Mouse (Mus musculus) hindbrain, embryonic 16.5 days (tissue): ENCODE data around the gene Asnsd1. TPM values are rescaled to one million over a fixed set of nuclear protein-coding genes. Genes with fewer than 3 reads are reported as not detected.

Experiments used
- ATAC-seq: fragments of 200-750 bp; cut with Nextera tagmentation; 2 replicates; pipeline ENCODE4 v1.8.0; 2017; ENCODE audit warnings: moderate TSS enrichment, moderate library complexity
- H3K27ac ChIP-seq: fragments of 300-500 bp; sonication (generic); 2 replicates; pipeline ENCODE4 v1.5.1; 2014; ENCODE audit warnings: low read depth, mild to moderate bottlenecking, control low read depth, low read length, moderate library complexity
- H3K27me3 ChIP-seq: fragments of 300-500 bp; sonication (generic); replicated peaks from 2 replicates; pipeline ENCODE4 v1.6.1; 2014; ENCODE audit warnings: low read length; ENCODE audit not compliant: control insufficient read depth, insufficient read depth
- H3K36me3 ChIP-seq: fragments of 300-500 bp; sonication (generic); 2 replicates; pipeline ENCODE4 v1.6.1; 2014; ENCODE audit warnings: mild to moderate bottlenecking, low read length, moderate library complexity, mixed read lengths; ENCODE audit not compliant: control insufficient read depth, insufficient read depth
- H3K4me1 ChIP-seq: fragments of 300-500 bp; sonication (generic); 2 replicates; pipeline ENCODE4 v1.6.1; 2014; ENCODE audit warnings: low read depth, low read length; ENCODE audit not compliant: control insufficient read depth, insufficient read depth
- H3K4me2 ChIP-seq: fragments of 300-500 bp; sonication (generic); 2 replicates; pipeline ENCODE4 v1.6.1; 2014; ENCODE audit warnings: mild to moderate bottlenecking, low read length, control low read depth, moderate library complexity
- H3K4me3 ChIP-seq: fragments of 300-500 bp; sonication (generic); 2 replicates; pipeline ENCODE4 v1.5.1; 2014; ENCODE audit warnings: mild to moderate bottlenecking, low read length, control low read depth, moderate library complexity
- H3K9ac ChIP-seq: fragments of 300-500 bp; sonication (generic); 2 replicates; pipeline ENCODE4 v1.6.1; 2014; ENCODE audit warnings: low read depth, mild to moderate bottlenecking, control low read depth, low read length, moderate library complexity
- H3K9me3 ChIP-seq: fragments of 300-500 bp; sonication (generic); 2 replicates; pipeline ENCODE4 v1.6.1; 2014; ENCODE audit warnings: mild to moderate bottlenecking, low read length, moderate library complexity; ENCODE audit not compliant: control insufficient read depth
- WGBS: fragments of 180-500 bp; shearing (Covaris S2); extraction: QIAGEN DNeasy Blood & Tissue Kit; methylation state at CpG from one replicate; pipeline ENCODE4 v1.1.7; 2014; 5-methylcytosine and 5-hydroxymethylcytosine counted together
- polyA plus RNA-seq: library from polyadenylated mRNA; unstranded; fragments of >200 nt; fragmentation: Nextera tagmentation; extraction: Ambion mirVana; gene quantifications from 2 replicates; pipeline ENCODE4 v1.2.1, GENCODE M21; 2015

The Asnsd1 gene
- polyA plus RNA-seq, 1 experiment from 2014 or later = 52.9 TPM

GRCm38 (mm10) chr1:53300506-53300905 lies 52.0 kb downstream of the Asnsd1 start:
- Histone ChIP-seq H3K27me3 (no peaks in the 10 kb centered on the region), H3K9me3 (no peaks in the 10 kb centered on the region), H3K9ac (no peak overlapping the region), H3K4me1 (peaks cover 2% of the 10 kb centered on the region; the same call in 1 of the 2 replicates), H3K27ac (no peak overlapping the region), H3K36me3 (no peaks in the 10 kb centered on the region), H3K4me2 (no peak overlapping the region), H3K4me3 (no peak overlapping the region)
- no peak for ATAC-seq
- WGBS = 89% methylated on average over 4 of the region's 4 CpGs

- Histone ChIP-seq H3K4me1 (peaks cover 2% of the 10 kb centered on the region; the same call in 1 of the 2 replicates), H3K36me3 (no peaks in the 10 kb centered on the region), H3K27me3 (no peaks in the 10 kb centered on the region), H3K4me3 (peak within 1 kb of the TSS; percentile 85), H3K27ac (peak within 1 kb of the TSS; percentile 85), H3K9me3 (no peaks in the 10 kb centered on the region), H3K4me2 (peak within 1 kb of the TSS; percentile 61), H3K9ac (peak within 1 kb of the TSS; percentile 87)
- WGBS = under 1% methylated on average over 66 of the region's 66 CpGs
- ATAC-seq = peak; percentile 100
Observed at GRCm38 (mm10) chr1:53296581-53297383, 55.8 kb downstream of the Asnsd1 start, which contains the start of the genes Pms1, Ormdl1 and Gm28778. TSS of gene Pms1 (minus strand) at chr1:53297018. TSS of gene Ormdl1 (plus strand) at chr1:53297095. TSS of gene Gm28778 (plus strand) at chr1:53297111.

Other genes starting within 250 kb of the Asnsd1 start
- not detected in 2 replicates for gene 1700019A02Rik, start 165.1 kb downstream of the Asnsd1 start, polyA plus RNA-seq
- gene Pms1, start 55.7 kb downstream of the Asnsd1 start, polyA plus RNA-seq = 8.4 and 9.0 TPM in 2 replicates
- 48.8 and 50.4 TPM in 2 replicates for gene Ormdl1, start 55.7 kb downstream of the Asnsd1 start, polyA plus RNA-seq
- not detected in 2 replicates for gene Gm28778, start 55.6 kb downstream of the Asnsd1 start, polyA plus RNA-seq
- 18.4 and 19.2 TPM in 2 replicates for gene Osgepl1, start 39.1 kb downstream of the Asnsd1 start, polyA plus RNA-seq
- gene Asdurf, start 133 bp downstream of the Asnsd1 start, polyA plus RNA-seq = 2.5 and 4.3 TPM in 2 replicates
- gene Gm28551, start 85 bp downstream of the Asnsd1 start, polyA plus RNA-seq = 2.2 TPM in 2 replicates